Mouse (Mus musculus) embryo, embryonic 9.5 days (tissue): ENCODE measurements around the gene Zfp709.
"Not testable (repeated sequence)": the region's sequence is repeated elsewhere in the genome, so short reads cannot be mapped to it uniquely, and the experiment has no call there.

Experiments
- DNase-seq: peaks from one replicate; pipeline ENCODE4 v3.0.0-alpha.2; 2017; ENCODE audit errors: extremely low spot score

Gene Zfp709

GRCm38 (mm10) chr8:71925791-71926190 lies 44.0 kb downstream of the Zfp709 start:
- no peak for DNase-seq

GRCm38 (mm10) chr8:71926551-71926950 lies 44.7 kb downstream of the Zfp709 start:
- no peak for DNase-seq

- DNase-seq, result no peak
Observed at GRCm38 (mm10) chr8:71927779-71928178, 46.0 kb downstream of the Zfp709 start.

GRCm38 (mm10) chr8:71938037-71938436 lies 56.2 kb downstream of the Zfp709 start:
- not testable (repeated sequence) for DNase-seq

- no peak for DNase-seq
Observed at GRCm38 (mm10) chr8:71940293-71941208, 58.7 kb downstream of the Zfp709 start.

- no peak for DNase-seq
Observed at GRCm38 (mm10) chr8:71941776-71942175, 60.0 kb downstream of the Zfp709 start.
